Mouse (Mus musculus): ENCODE data around the gene Ctr9.

GRCm38 (mm10) chr7:111098196-111098595 is 69.4 kb downstream of the Ctr9 start:
- TF ChIP-seq CTCF (IDR thresholded peaks at IDR 0.05; ENCODE audit: extremely low read depth, insufficient read length, insufficient replicate concordance, low read depth, low read length) (no peak), POLR2A (IDR thresholded peaks at IDR 0.05; ENCODE audit: low read depth, low read length) (no peak)

All from small intestine, adult 2 months (tissue).